Mouse (Mus musculus): ENCODE measurements around the gene Ube2f.
A peak's percentile ranks its signal among the peaks of the same experiment; 100 is the strongest.

Gene Ube2f

GRCm38 (mm10) chr1:91299026-91299706 lies 49.1 kb downstream of the Ube2f start:
- DNase-seq, result no peak

- no peak for DNase-seq
Measured at GRCm38 (mm10) chr1:91299707-91300426, 49.8 kb downstream of the Ube2f start.

DNA sequence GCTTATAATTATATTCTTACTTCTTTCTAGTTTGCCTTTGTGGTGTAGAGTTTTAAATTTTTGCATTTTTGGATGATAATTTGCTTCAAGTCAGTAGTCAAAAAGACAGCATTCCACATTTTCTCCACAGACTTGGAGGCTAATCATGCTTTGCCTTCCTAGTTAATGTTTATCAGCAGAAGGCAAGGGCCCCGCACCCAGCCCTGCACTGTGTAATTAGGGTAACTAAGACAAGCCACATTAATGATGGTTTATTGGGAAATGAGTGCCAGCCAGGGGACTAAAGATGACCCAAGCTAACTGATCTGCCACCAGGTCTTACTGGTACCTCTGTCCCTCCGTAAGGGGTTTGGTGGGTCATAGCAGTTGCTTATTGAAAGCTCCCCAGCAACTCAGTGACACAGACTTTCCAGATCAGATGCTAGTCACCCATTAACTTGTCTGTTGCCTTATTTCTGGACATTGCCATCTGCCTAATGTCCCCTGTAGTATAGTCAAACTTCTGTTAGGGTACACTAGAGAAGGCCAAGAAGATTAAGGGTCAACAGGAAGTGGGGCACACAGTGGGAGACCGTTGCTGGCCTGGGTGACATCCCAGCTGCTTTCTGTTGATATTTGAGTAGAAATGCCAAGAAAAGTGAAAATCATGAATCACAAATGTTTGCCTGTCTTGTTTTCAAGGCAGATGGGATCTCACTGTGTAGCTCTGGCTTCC lies 51.3 kb downstream of the Ube2f start:
- no peak for DNase-seq

GRCm38 (mm10) chr1:91302021-91302420 lies 51.9 kb downstream of the Ube2f start:
- no peak for DNase-seq

- DNase-seq, result no peak
Measured at GRCm38 (mm10) chr1:91304621-91305020, 54.5 kb downstream of the Ube2f start.

DNA sequence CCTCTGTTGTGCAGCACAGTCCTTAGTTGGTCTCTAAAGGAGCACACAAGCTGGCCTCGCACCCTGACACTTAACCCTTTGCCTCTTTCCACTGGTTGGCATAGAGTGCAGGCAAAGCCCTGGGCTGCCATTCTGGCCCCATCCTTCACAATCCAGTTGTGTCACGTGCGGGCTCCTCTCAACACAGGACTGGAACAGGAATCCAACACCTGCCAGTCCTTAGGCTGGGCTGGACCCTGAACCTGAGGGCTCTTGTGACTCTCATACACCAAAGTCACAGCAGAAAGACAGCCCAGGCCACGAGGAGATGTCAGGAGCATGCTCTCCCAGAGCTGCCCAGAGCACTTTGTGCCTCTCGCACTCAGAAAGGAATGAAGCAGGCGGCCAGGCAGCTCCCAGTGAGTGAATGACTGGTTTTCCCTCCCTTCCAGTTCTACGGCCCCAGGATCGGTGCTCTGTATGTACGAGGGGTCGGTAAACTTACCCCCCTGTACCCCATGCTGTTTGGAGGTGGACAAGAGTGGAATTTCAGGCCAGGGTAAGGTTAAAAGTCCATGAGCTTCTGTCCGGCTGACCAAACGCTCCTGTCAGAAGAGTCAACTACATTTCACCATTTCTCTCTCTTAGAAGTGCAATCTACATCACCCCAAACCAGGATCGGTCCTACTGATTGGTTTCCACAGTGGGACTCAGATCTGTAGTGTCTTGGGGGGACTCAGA lies 59.4 kb downstream of the Ube2f start:
- DNase-seq, result no peak

DNA sequence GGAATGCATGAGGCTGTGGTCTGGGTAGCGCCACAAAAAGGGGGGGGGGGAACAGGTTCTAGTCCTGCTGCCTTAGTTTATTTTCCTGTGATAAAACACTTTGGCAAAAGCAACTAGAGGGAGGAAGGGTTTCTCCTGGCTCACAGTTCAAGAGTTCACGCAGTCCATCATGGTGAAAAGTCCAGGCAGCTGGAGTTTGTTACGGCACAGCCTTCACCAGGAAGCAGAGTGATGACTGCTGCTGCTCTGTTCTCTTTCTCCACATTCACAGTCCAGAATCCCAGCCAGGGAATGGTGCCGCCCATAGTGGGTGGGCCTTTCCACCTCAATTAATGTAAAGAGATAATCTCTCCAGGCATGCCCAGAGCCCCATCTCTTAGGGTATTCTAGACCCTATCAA lies 62.2 kb downstream of the Ube2f start:
- DNase-seq, result no peak

GRCm38 (mm10) chr1:91313251-91313650 lies 63.1 kb downstream of the Ube2f start:
- DNase-seq, result no peak

- DNase-seq, result no peak
Measured at GRCm38 (mm10) chr1:91317656-91318055, 67.6 kb downstream of the Ube2f start.

- DNase-seq, result no peak
Measured at GRCm38 (mm10) chr1:91321760-91322438, 71.8 kb downstream of the Ube2f start, which contains the start of gene Espnl. Gene Espnl (plus strand): TSS chr1:91322075.

DNA sequence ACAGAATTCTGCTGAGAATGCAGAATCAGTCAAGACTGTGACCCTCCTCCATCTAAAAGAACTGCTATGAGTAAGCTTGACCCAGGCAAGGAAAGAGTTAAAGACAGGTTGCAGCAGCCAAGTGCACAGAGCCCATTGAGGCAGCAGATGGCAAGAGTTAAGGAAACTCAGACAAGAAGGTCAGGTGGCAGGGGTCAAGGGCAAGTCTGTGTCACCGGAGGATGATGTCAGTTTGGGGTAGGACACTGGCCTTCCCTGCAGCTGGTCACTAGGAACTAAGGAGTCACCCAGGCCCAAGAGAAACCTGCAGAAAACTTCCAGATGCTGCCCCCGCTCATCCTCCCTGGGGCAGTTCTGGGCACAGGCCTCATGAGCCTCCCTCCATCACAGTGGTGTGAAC lies 74.5 kb downstream of the Ube2f start:
- DNase-seq, result no peak

GRCm38 (mm10) chr1:91325488-91326042 lies 75.5 kb downstream of the Ube2f start:
- DNase-seq, result no peak

- DNase-seq, result peak; percentile 33
Measured at GRCm38 (mm10) chr1:91332102-91332501, 82.0 kb downstream of the Ube2f start.

DNA sequence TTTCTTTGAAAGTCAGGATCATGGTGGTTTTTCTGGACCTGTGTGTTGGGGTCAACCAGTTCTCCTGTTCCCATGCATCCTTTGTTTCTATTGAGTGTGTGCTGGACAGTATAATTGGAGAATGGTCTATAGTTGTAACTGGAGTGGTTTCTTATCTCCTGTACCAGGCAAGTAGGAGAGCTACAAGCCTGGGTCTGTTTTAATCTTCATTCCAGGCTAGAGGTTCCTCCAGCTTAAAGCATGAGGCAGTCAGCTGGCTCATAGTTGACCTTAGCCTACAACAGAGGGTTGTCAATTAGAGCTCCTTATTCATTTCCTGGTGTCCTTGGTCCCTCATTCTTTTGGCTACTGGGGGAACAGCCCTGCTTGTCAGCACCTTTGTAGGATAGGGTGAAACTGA lies 83.5 kb downstream of the Ube2f start:
- no peak for DNase-seq

DNA sequence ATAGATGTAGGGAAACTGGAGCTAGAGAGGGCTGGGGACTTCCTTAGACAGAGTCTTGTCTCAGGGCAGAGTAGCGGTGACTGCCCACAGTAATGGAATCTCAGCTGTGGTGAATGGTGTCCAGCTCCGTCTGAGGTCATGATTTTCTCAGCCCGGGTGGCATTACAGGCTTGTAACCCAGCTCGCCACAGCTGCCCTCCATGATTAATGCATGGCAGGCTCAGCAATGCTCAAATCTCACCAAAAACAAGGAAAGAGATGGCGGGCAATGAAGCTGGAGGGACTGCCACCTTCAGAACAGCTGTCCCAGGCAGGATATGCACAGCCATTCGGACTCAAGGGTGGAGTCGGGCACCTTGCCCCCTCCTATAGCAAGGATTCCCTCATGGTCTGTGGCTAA lies 87.3 kb downstream of the Ube2f start:
- DNase-seq, result no peak

Measured in right cerebral cortex, postnatal 25 days (tissue).